Mouse (Mus musculus): ENCODE data around the gene Rnf24.
"Not testable (repeated sequence)": the region's sequence is repeated elsewhere in the genome, so short reads cannot be mapped to it uniquely, and the experiment has no call there.

Gene Rnf24

DNA sequence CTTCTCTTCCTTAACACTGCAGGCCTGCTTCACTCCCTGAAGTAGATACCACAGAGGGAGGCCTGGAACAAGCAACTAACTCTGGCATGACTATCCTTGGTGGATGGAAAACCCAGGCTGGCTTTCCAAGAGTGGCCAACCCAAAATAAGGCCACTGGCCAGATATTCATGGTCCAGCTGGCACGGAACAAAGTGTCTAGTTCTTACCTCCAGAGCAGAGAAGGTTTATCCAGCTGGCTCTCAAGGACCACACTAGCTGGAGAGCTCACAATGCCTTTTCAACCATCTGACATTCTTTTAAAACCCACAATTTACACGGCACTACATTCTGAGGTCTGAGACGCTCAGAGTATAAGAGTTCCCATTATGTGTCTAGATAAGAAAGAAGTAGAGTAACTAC is 8.2 kb downstream of the Rnf24 start:
- in situ Hi-C loops (cut with MboI, MseI) = no loop called here

DNA sequence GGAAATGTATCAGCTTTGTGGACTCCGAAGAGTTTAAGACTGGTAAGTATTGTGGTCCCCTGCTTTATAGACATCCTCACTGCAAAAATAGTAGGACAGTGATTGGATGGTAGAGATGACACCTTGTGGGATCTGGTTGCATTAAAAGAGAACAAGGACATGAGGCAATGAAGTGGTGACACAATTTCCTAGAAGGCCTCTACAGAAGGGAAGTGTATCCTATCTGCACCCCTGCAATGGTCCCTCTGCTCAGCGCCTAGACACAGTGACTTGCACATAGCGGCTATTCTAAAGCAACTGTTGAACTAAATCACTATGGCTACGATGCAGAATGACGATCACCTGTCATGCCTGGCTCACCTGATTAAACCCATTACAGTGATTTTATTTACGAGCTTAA is 15.1 kb downstream of the Rnf24 start:
- in situ Hi-C loops (cut with MboI, MseI) = no loop called here

DNA sequence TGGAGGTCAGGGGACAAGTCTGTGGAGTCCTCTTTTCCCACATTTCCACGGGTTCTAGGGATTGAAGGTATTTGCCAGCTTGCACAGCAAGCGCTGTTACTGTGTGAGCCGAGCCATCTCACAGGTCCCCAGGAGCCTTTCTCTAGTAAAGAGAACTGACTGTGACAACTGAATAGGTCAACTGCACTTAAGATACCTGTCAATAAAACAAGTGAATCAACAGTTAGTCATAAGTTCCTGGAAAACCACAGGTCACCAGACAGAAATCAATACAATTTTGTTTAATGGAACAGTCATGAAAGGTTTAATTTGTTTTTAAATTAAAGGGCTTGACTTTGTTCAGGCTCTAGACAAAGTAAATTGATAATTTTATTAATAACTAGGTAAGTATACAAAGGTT is 22.1 kb downstream of the Rnf24 start:
- in situ Hi-C loops (cut with MboI, MseI) = no loop called here

DNA sequence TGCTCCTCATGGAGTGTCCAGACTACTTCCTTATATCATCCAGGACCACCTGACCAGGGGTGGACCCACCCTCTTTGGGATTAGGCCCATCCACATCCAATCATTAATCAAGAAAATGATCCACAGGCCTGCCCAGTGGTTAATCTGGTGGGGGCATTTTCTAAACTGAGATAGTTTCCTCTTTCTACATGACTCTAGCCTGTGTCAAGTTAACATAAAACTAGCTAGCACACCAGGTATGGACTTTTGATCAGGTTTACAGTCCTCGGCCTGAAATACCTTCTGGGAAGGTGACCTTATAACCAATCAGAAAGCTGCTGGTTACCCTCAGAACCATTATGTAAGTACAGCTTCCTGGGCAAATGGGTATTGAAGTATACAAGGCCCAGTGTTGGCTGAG is 23.7 kb downstream of the Rnf24 start:
- in situ Hi-C loops (cut with MboI, MseI) = no loop called here

DNA sequence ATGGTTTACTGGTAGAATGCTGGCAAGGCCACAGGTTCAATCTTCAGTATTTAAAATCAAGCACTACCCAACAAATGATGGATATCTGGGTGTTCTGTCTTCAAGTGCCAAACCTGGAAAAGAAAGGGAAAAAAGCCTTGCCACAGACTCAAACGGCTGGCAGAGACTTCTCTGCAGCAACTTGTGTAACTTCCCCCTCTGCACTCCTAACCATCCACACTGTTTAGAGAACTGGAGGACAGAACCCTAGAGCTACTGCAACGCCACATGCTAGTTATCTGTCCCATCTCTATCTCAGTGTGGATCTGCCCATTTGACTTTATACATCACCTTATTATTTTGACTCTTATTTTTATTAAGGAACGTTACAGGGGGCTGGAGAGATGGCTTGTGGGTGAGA is 26.6 kb downstream of the Rnf24 start:
- in situ Hi-C loops (cut with MboI, MseI) = no loop called here

DNA sequence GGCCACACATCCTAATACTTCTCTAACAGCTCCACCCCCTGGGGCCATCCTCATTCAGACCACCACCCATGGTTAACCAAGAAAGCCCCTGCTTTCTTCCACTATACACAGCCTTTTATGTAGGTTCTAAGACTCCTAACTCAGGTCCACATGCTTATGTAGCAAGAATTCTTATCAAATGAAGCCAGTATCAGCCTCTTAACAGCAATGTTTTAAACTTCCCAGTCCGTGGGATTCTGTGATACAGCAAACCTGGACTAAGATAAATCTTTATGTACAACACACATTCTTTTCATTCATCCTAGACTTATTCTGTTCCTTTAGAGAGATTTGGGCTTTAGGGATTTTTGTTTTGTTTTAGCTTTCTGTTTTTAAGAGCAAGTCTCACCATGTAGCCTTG is 29.0 kb downstream of the Rnf24 start:
- in situ Hi-C loops (cut with MboI, MseI) = no loop called here

DNA sequence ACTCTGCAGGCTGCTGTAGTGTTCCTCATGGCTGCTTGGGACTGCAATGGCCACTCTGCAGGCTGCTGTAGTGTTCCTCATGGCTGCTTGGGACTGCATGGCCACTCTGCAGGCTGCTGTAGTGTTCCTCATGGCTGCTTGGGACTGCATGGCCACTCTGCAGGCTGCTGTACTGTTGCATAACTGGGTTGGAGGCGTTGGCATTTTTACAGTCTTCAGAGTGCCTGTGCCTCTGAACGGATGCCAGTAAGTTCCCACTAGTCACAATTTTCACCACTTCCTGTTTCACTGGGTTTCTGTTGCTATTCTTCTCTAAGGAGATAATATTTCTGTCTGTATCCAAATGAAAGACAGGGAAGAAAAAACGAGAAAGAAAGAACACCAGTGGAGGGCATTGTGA is 31.5 kb downstream of the Rnf24 start:
- in situ Hi-C loops (cut with MboI, MseI) = not testable (repeated sequence)

DNA sequence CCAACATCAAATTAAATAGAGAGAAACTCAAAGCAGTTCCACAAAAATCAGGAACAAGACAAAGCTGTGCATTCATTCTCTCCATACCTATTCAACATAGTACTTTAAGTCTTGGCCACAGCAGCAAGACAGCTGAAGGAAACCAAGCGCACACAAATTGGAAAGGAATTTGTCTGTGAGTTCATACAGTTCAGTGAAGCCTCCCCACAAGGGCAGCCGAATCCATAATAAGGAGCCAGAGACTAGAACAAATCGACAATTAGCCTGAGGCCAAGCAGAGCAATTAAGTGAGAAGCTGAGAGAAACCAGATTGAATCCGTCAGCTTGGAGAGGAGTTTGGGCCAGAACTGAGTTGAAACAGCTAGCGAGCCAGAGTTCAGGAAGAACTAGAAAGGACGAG is 33.3 kb downstream of the Rnf24 start:
- in situ Hi-C loops (cut with MboI, MseI) = no loop called here

DNA sequence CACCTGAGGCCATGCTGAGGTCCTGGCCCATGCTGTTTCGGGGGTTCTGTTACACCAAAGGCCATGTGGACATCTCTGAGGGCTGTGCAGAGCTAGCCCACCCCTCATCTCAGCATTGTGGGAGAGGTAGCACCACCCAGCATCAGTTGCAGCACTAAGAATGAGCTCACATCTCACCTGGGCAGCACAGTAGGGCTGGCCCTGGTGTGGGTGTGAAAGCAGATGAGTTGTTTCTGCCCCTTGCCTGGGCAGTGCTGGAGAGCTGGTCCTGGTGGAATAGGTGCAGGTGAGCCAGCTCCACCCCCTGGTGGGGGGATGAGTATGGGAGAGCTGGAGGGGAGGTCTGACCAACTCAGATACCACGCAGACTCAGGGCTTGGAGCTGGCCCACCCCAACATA is 36.5 kb downstream of the Rnf24 start:
- in situ Hi-C loops (cut with MboI, MseI) = no loop called here

DNA sequence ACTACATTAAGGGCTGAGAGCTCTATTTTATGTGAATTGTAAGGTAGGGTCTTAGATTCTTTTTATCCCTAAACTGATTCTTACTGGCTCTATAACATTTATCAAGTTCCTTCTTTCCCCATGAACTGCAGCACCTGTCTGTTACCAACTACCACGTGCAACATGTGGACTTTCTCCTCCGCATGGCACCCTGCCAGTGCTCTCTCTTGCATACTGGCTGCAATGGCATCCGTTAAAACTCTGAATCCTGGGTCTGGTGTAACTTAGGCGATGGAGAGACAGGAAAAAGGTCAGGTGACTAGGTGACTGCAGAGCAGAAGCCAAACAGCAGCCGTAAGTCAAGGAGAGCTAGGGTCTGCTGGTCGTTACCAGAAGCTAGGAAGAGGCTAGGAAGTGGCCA is 43.4 kb downstream of the Rnf24 start:
- in situ Hi-C loops (cut with MboI, MseI) = no loop called here

DNA sequence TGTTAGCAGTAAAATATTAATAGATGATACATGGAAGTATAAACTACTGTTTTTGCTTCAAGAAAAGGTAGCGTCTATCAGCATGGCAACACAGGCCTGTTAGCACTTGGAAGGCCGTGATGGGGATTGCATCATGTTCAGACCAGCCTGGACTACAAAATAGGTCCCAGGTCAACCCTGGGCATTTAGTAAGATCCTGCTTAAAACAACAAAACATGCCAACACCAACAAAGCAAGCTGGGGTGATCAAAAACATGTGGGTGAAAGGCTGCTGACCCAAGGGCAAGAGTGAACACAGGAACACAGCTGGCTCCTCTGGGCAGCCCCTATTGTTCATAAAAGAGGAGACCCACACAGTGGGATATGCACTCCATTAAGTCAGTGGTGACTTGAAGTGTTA is 44.9 kb downstream of the Rnf24 start:
- in situ Hi-C loops (cut with MboI, MseI) = no loop called here

DNA sequence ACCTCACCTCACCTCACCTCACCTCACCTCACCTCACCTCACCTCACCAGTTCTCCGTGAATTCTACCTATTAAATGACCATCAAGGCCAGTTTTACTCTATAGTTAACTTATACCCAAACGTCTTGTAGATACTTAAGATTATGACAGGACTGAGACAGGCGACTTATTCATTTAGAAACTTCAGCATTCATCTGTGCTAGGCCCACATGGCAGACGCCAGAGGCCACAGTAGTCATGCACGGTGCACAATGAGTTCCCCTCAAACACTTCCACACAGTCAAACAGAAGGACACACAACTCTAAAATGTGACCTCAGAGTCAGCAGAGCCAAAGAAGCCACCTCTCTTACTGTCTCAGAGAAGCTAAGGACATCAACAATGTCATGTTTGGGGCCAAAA is 45.3 kb downstream of the Rnf24 start:
- in situ Hi-C loops (cut with MboI, MseI) = no loop called here

DNA sequence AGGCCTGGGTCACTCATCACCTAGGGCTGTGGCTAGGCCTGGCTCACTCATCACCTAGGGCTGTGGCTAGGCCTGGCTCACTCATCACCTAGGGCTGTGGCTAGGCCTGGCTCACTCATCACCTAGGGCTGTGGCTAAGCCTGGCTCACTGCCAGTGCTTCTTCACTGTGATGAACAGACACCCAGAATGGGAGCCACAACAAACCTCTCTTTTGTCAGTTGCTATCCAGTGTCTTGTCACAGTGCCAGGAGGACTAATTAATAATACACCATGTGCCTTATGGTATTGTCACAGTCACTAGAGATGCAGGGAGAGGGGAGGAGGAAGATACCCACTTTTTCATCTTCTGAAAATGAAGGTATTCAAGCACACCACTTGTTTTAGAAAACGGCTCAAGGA is 47.5 kb downstream of the Rnf24 start:
- in situ Hi-C loops (cut with MboI, MseI) = not testable (repeated sequence)

DNA sequence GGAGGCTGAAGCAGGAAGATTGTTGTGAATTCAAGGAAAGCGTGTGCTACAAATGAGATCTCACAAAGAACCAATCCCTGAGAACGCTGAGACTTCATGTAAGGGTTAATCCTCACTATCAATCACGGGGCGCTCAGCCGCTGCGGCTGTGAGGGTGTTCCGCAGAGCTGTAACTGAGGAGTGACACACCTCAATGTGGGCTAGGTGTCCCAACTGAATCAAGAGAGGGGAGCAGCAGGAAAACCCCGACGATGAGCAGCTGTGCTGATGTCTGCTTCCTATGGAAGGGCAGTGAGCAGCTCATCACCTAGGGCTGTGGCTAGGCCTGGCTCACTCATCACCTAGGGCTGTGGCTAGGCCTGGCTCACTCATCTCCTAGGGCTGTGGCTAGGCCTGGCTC is 48.2 kb downstream of the Rnf24 start:
- in situ Hi-C loops (cut with MboI, MseI) = no loop called here

DNA sequence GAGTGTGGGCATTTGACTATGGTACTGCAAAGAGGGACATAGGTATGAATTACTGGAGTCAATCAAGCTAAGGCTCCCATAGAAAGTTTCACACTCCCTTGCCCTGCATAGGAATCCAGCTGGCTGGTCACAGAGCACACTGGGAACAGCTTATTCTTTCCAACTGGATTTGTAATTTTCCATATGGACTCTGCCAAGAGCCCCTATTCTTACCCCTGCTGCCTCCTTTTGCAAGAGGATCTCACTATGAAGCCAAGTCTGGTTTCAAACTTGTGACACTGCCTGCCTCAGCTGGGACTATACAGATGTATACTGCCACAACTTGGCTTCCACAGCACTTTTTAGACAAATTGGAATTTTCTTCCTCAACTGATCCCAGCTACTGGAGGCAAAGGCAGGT is 51.1 kb downstream of the Rnf24 start:
- in situ Hi-C loops (cut with MboI, MseI) = no loop called here

DNA sequence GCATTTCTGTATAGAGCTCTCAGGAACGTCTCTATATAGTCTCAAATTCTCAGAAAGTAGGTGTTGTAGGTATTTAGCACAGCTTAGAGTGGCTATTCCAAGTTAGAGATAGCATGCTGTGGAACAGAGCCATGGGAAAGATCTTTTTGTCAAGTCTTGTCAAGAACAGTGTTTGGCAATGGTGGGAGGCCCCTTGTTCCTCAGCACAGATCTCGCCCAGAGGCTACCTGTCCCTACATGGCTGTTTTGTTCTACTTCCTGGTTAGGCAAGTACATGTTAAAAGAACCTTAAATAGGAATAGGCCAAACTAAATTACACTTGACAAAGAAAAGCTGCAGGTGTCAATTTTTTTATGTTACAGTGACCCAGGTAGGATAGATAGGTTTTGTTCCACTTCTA is 52.2 kb downstream of the Rnf24 start:
- in situ Hi-C loops (cut with MboI, MseI) = no loop called here

DNA sequence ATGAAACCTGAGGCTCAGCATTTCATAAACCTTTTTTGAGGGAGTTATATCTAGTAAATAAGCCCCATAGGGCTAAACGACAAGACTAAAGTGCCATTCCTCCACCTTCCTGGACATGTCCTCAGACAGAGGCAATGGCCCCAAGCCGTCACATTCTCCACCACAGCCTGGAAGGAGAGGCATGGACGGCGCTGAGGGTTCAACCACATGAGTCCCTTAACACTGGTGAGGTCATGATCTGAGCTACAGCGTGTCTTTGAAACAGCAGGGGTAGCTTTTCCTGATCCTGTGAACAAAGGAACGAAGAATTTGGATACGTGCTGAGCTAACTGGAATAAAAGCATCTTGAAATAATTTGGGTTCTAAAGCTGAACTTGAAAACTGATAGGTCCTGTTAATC is 54.0 kb downstream of the Rnf24 start:
- in situ Hi-C loops (cut with MboI, MseI) = not testable (repeated sequence)

DNA sequence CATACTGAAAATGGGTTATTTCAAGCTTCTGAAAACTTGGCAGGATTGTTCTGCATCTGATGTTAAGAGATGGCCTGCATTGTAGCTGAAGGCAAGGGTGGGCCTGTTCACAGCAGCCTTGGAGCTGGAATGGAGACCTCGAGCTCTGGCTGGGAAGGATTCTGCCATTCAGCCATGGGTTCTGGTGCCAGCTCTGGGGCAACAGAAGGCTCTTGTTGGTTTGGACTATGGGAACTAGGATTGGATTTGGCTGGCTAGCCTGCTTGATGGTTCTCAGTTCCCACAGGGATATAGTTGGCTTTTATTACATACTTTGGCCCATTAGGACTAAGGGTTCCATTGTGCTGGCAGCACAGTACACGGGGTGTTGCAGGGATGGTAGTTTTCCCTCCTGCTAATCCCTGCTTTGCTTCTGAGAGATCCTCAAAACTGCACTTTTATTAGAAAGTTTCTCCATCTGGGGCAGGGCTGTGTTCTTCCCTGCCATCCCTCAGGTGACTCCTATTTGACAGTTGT is 55.9 kb downstream of the Rnf24 start:
- in situ Hi-C loops (cut with MboI, MseI) = no loop called here

DNA sequence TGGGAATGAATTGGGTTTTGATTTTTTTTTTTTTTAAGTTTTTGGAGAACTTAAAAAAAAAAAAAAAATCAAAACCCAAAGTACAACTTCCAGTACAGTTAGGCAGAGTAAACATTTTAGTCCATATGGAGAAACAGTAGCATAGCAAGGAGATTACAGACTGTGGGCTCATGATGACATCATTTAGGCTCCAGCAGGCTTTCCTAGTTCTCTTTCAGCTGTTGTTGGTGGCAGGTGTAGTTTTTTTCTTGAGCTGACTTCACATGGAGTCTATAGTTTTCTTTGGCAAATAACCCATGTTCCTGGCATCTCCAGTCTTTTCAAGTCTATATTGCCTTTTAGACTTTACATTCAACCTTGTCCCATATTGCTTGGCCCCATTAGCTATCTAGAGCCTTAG is 62.0 kb downstream of the Rnf24 start:
- in situ Hi-C loops (cut with MboI, MseI) = no loop called here

DNA sequence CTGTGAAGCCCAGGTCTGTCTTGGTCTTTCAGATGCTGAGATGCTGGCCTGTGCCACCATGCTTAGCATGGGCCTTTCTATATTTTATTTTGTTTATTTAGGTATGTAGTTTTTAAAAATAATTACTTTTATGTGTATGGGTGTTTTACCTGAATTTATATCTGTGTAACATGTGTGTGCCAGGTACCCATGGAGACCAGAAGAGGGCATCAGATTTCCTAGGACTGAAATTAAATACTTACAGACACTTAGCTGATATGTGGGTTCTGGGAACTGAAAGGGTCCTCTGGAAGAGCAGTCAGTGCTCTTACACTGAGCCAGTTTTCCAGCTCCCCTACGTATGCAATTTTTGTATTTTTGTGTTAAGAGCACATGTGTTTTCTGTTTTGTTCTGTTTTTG is 66.4 kb downstream of the Rnf24 start:
- in situ Hi-C loops (cut with MboI, MseI) = loop anchor here (10.0 kb wide), 1 partner anchor 139 kb away; no protein-coding TSS in a partner anchor

DNA sequence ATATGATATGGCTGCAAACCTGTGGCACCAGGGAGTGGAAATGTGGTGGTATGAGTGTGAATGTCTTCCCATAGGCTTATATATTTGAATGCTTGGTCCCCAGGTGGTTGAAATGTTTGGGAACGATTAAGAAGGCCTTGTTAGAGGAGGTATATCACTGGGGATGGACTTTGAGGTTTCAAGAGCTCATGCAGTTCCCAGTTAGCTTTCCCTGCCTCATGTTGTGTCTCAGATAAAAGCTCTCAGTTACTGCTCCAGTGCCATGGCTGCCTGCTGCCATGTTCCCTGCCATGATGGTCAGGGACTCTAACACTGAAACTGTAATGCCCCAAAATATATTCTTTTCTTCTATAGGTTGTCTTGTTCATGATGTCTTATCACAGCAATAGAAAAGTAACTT is 71.1 kb downstream of the Rnf24 start:
- in situ Hi-C loops (cut with MboI, MseI) = loop anchor here (10.0 kb wide), 1 partner anchor 143 kb away; no protein-coding TSS in a partner anchor

DNA sequence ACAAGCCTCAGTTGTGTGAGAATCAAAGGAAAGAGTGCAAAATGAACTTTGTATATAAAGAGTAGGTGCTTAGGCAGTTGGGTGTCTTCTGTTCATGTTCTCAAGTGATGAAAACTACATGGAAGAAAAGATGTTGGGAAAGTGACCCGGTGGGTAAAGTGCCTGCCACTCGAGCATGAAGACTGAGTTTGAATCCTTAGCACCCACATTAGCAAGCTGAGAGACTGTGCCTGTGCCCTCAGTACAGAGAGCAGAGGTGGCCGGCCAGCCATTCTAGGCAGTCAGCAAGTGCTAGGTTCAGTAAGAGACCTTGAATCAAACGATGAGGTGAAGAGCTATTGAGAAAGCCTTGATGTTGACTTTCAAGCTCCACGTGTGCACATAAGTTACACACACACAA is 76.0 kb downstream of the Rnf24 start:
- in situ Hi-C loops (cut with MboI, MseI) = no loop called here

DNA sequence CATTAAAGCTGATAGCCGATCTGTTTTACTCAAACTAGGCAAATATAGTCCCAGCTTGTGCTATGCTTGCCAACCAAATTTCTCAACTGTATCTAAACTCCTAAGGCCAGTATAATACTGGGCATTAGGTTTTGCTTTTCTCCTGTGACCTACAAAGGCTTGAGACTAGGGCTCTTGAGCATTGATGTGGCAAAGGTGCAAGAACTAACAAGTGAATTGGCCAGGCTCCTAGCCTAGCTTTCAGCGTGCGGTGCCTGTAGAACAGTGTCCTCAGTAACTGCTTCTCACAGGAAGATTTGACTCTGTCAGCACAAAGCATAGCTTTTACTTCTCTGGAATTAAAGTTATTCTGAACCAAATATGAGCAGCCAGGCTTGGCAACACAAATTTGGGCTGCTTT is 77.2 kb downstream of the Rnf24 start:
- in situ Hi-C loops (cut with MboI, MseI) = no loop called here

DNA sequence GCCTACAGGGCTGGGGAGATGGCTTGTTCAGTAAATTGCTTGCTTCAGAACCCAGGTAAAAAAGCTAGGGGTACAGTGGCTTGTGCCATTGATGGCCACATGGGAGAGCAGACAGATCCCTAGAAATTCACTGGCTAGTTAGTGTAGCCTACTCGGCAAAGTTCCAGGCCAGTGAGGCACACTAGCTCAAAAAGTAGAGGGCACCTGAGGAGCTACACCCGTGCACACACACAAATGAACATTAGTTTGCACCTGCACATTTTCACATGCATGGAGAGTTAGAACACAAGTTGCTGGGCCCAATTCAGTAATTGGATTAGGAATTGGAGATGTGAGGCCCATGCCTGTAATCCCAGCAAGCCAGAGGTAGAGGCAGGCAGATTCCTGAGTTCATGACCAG is 87.6 kb downstream of the Rnf24 start:
- in situ Hi-C loops (cut with MboI, MseI) = no loop called here

DNA sequence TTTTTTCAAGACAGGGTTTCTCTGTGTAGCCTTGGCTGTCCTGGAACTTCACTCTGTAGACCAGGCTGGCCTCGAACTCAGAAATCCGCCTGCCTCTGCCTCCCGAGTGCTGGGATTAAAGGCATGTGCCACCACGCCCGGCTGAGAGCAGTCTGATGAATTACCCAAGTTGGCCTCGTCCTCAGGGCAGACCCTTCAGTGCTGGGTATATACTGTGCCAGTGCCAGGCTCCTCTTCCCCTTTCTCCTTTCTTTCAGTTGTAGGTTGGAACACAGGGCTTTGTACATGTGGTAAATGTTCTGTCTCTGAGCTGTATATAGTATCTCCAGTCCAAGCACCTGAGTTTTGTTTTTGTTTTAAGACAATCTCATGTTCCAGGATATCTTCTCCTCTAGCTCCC is 88.7 kb downstream of the Rnf24 start:
- in situ Hi-C loops (cut with MboI, MseI) = no loop called here

All from T-helper 2 cell (primary cell).